Mouse (Mus musculus) neural tube, embryonic 13.5 days (tissue): Measurements from ENCODE around the gene Ptpru. TPM values are rescaled to one million over a fixed set of nuclear protein-coding genes. Genes with fewer than 3 reads are reported as not detected.

Experiments
- ATAC-seq: fragments of 200-750 bp; cut with Nextera tagmentation; 2 replicates; pipeline ENCODE4 v1.8.0; 2017; ENCODE audit warnings: low read depth, mild to moderate bottlenecking, moderate TSS enrichment, moderate library complexity
- H3K27ac ChIP-seq: fragments of 300-500 bp; sonication (generic); replicated peaks from 2 replicates; pipeline ENCODE4 v1.5.1; 2015; ENCODE audit warnings: moderate library complexity, mild to moderate bottlenecking, inconsistent platforms
- H3K27me3 ChIP-seq: fragments of 300-500 bp; sonication (generic); 2 replicates; pipeline ENCODE4 v1.6.1; 2015; ENCODE audit warnings: mild to moderate bottlenecking, inconsistent platforms
- H3K36me3 ChIP-seq: fragments of 300-500 bp; sonication (generic); 2 replicates; pipeline ENCODE4 v1.6.1; 2015; ENCODE audit warnings: mild to moderate bottlenecking, inconsistent platforms
- H3K4me1 ChIP-seq: fragments of 300-500 bp; sonication (generic); replicated peaks from 2 replicates; pipeline ENCODE4 v1.6.1; 2015; ENCODE audit warnings: inconsistent platforms
- H3K4me2 ChIP-seq: fragments of 300-500 bp; sonication (generic); 2 replicates; pipeline ENCODE4 v1.6.1; 2015; ENCODE audit warnings: inconsistent platforms, mild to moderate bottlenecking, moderate library complexity
- H3K4me3 ChIP-seq: fragments of 300-500 bp; sonication (generic); 2 replicates; pipeline ENCODE4 v1.5.1; 2015; ENCODE audit warnings: mild to moderate bottlenecking, inconsistent platforms
- H3K9ac ChIP-seq: fragments of 300-500 bp; sonication (generic); 2 replicates; pipeline ENCODE4 v1.6.1; 2015; ENCODE audit warnings: moderate library complexity, mild to moderate bottlenecking, inconsistent platforms
- H3K9me3 ChIP-seq: fragments of 300-500 bp; sonication (generic); 2 replicates; pipeline ENCODE4 v1.6.1; 2016; ENCODE audit warnings: inconsistent platforms
- WGBS: fragments of 180-500 bp; shearing (Covaris S2); methylation state at CpG from one replicate; pipeline ENCODE4 v1.1.7; 2015; 5-methylcytosine and 5-hydroxymethylcytosine counted together
- polyA plus RNA-seq: library from polyadenylated mRNA; unstranded; fragments of >200 nt; fragmentation: Nextera tagmentation; extraction: Ambion mirVana; gene quantifications from 2 replicates; pipeline ENCODE4 v1.2.1, GENCODE M21; 2015

The Ptpru gene
- 9.9 and 10.8 TPM in 2 replicates for polyA plus RNA-seq

GRCm38 (mm10) chr4:131837872-131838524 is at the start of gene Ptpru:
Ptpru (minus strand) TSS chr4:131838288.
- 0 out of 2 replicates have a peak within 1 kb of the TSS, but pooled peaks have one; percentile 13 for H3K27ac ChIP-seq
- peaks cover 29% of the 10 kb centered on the region for H3K4me1 ChIP-seq
- H3K9me3 ChIP-seq, result no peaks in the 10 kb centered on the region
- peak within 1 kb of the TSS; percentile 53 for H3K4me3 ChIP-seq
- under 1% methylated on average over 72 of the region's 72 CpGs for WGBS
- peaks cover 81% of the 10 kb centered on the region for H3K27me3 ChIP-seq
- H3K4me2 ChIP-seq, result peak within 1 kb of the TSS; percentile 89
- H3K36me3 ChIP-seq, result no peaks in the 10 kb centered on the region
- ATAC-seq, result peak; percentile 82
- H3K9ac ChIP-seq, result peak within 1 kb of the TSS; percentile 75

DNA sequence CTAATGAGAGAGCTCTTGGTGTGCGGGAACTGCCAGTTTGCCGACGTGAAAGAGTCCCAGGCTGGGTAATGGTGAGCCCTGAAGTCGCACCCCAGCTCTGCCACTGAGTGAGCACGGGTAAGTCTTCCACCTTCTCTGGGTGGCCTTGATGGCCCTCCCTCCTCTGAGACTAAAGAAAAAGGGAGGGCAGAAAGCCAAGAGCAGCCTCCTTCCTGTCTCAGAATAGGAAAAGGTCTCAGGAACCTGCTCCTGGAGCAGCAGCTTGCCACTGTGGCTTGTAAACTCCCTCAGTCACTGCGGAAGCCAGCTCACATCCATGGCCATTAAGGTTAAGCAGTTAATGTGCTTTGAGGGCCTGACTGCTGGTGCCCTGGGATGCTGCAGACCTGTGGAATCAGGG is 47.3 kb upstream of the Ptpru start:
- Histone ChIP-seq H3K9ac (no peak overlapping the region), H3K4me2 (no peak overlapping the region), H3K9me3 (no peaks in the 10 kb centered on the region), H3K27ac (no peak overlapping the region), H3K27me3 (no peaks in the 10 kb centered on the region), H3K4me1 (peaks cover 56% of the 10 kb centered on the region), H3K36me3 (peaks cover 22% of the 10 kb centered on the region), H3K4me3 (no peak overlapping the region)
- ATAC-seq, result no peak
- WGBS, result 83% methylated on average over 6 of the region's 6 CpGs

DNA sequence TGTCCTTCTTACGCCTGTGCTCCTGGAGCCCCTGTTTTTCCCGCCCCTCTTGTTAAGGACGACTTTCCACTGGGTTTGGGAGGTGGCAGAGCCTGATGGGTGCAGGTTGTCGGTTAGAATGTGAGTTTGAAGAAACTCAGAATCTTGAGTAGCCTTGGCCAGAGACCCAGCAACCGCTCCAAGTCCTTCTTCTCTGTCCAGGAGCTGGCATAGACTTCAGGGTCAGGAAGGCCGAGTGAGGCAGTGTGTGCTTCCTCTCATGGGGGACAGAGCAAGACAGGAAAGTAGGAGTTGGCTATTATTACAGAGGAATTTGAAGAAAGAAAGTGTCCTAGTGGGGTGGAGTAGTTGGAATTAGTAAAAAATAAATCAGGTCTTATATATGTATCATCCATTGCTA is 45.5 kb upstream of the Ptpru start:
- no peaks in the 10 kb centered on the region for H3K9me3 ChIP-seq
- H3K4me3 ChIP-seq, result no peak overlapping the region
- no peak overlapping the region for H3K4me2 ChIP-seq
- no peak overlapping the region for H3K9ac ChIP-seq
- 78% methylated on average over 6 of the region's 6 CpGs for WGBS
- H3K36me3 ChIP-seq, result peaks cover 22% of the 10 kb centered on the region
- H3K27me3 ChIP-seq, result no peaks in the 10 kb centered on the region
- H3K27ac ChIP-seq, result no peak overlapping the region
- ATAC-seq, result no peak
- peaks cover 54% of the 10 kb centered on the region for H3K4me1 ChIP-seq

GRCm38 (mm10) chr4:131881306-131881705 is 43.2 kb upstream of the Ptpru start:
- Histone ChIP-seq H3K4me2 (no peak overlapping the region), H3K36me3 (peaks cover 14% of the 10 kb centered on the region), H3K9ac (no peak overlapping the region), H3K27me3 (no peaks in the 10 kb centered on the region), H3K9me3 (no peaks in the 10 kb centered on the region), H3K4me1 (peaks cover 71% of the 10 kb centered on the region), H3K27ac (no peak overlapping the region), H3K4me3 (no peak overlapping the region)
- 90% methylated on average over 7 of the region's 7 CpGs for WGBS
- no peak for ATAC-seq

DNA sequence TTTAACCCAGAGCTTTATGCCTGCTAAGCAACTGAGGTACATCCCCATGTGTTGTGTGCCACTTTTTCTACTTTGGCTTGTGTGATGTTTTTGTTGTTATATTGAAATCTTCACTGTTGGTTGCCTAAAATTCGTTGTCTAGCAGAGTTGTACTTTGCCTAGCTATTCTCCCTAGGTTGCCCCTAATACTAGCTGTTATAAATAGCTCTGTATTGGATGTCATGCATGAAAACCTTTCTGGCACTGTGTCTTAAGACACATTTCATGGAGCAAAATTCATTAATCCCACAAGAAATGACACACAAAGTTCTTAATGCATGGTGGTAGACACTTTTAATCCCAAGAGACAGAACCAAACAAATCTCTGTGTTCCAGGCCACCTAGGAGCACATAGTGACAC is 41.6 kb upstream of the Ptpru start:
- ATAC-seq, result no peak
- Histone ChIP-seq H3K27ac (no peak overlapping the region), H3K9ac (no peak overlapping the region), H3K4me3 (no peak overlapping the region), H3K36me3 (no peaks in the 10 kb centered on the region), H3K9me3 (no peaks in the 10 kb centered on the region), H3K4me2 (no peak overlapping the region), H3K27me3 (no peaks in the 10 kb centered on the region), H3K4me1 (peaks cover 77% of the 10 kb centered on the region)
- 90% methylated on average over 1 of the region's 1 CpGs for WGBS

DNA sequence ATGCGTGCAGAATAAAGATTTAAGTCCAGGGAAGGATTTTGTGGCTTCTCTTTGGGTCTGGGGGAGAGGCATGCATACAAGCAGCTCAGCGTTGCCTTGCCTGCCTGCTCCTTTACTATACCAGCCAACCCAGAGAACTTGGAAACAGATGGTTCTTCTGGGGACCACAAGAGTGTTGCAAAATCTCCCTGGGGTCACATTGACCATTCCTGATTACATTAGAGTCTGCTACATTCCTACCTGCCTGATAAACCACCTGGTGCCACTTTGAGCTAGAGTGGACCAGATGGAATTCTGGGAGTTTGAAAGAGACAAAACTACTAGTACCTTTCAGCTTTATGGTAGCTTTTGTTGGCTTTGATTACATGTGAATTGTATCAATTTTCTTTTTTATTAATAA is 38.7 kb upstream of the Ptpru start:
- Histone ChIP-seq H3K9ac (0 out of 2 replicates have a peak overlapping the region, but pooled peaks have one; percentile 3), H3K27ac (no peak overlapping the region), H3K36me3 (no peaks in the 10 kb centered on the region), H3K4me2 (peak overlapping the region; percentile 99), H3K4me3 (no peak overlapping the region; the same call in 1 of the 2 replicates), H3K4me1 (peaks cover 72% of the 10 kb centered on the region), H3K27me3 (no peaks in the 10 kb centered on the region), H3K9me3 (no peaks in the 10 kb centered on the region)
- no peak for ATAC-seq
- WGBS, result 67% methylated on average over 2 of the region's 2 CpGs

- peak overlapping the region; percentile 96 for H3K4me3 ChIP-seq
- H3K36me3 ChIP-seq, result no peaks in the 10 kb centered on the region
- WGBS, result 46% methylated on average over 3 of the region's 3 CpGs
- ATAC-seq, result no peak
- H3K4me1 ChIP-seq, result peaks cover 59% of the 10 kb centered on the region
- H3K27me3 ChIP-seq, result no peaks in the 10 kb centered on the region
- peak overlapping the region; percentile 100 for H3K9ac ChIP-seq
- H3K27ac ChIP-seq, result no peak overlapping the region
- peak overlapping the region; percentile 99 for H3K4me2 ChIP-seq
- no peaks in the 10 kb centered on the region for H3K9me3 ChIP-seq
These were observed 37.2 kb upstream of the Ptpru start for GRCm38 (mm10) chr4:131875242-131875641.

- H3K9me3 ChIP-seq, result no peaks in the 10 kb centered on the region
- peak overlapping the region; percentile 99 for H3K4me2 ChIP-seq
- 4% methylated on average over 11 of the region's 11 CpGs for WGBS
- peak overlapping the region; percentile 100 for H3K9ac ChIP-seq
- ATAC-seq, result no peak
- peaks cover 52% of the 10 kb centered on the region for H3K4me1 ChIP-seq
- peak overlapping the region; percentile 96 for H3K4me3 ChIP-seq
- H3K27ac ChIP-seq, result peak overlapping the region; percentile 100
- H3K36me3 ChIP-seq, result no peaks in the 10 kb centered on the region
- no peaks in the 10 kb centered on the region for H3K27me3 ChIP-seq
These were observed 36.5 kb upstream of the Ptpru start for GRCm38 (mm10) chr4:131874567-131874966.

- Histone ChIP-seq H3K27me3 (no peaks in the 10 kb centered on the region), H3K4me3 (peak overlapping the region; percentile 96), H3K4me1 (peaks cover 48% of the 10 kb centered on the region), H3K27ac (peak overlapping the region; percentile 100), H3K4me2 (peak overlapping the region; percentile 99), H3K36me3 (no peaks in the 10 kb centered on the region), H3K9ac (peak overlapping the region; percentile 100), H3K9me3 (no peaks in the 10 kb centered on the region)
- no peak for ATAC-seq
- WGBS, result under 1% methylated on average over 20 of the region's 20 CpGs
These were observed 36.1 kb upstream of the Ptpru start for GRCm38 (mm10) chr4:131874169-131874536.

GRCm38 (mm10) chr4:131873293-131874168 is 35.4 kb upstream of the Ptpru start, which contains the start of gene Srsf4:
Srsf4 (plus strand) TSS chr4:131873617.
- H3K36me3 ChIP-seq, result no peaks in the 10 kb centered on the region
- peak within 1 kb of the TSS; percentile 100 for H3K27ac ChIP-seq
- H3K4me1 ChIP-seq, result peaks cover 46% of the 10 kb centered on the region
- whole genome bisulfite sequencing, result under 1% methylated on average over 94 of the region's 116 CpGs
- no peaks in the 10 kb centered on the region for H3K27me3 ChIP-seq
- ATAC-seq, result peak; percentile 97
- peak within 1 kb of the TSS; percentile 99 for H3K4me2 ChIP-seq
- no peaks in the 10 kb centered on the region for H3K9me3 ChIP-seq
- H3K9ac ChIP-seq, result peak within 1 kb of the TSS; percentile 100
- peak within 1 kb of the TSS; percentile 96 for H3K4me3 ChIP-seq

DNA sequence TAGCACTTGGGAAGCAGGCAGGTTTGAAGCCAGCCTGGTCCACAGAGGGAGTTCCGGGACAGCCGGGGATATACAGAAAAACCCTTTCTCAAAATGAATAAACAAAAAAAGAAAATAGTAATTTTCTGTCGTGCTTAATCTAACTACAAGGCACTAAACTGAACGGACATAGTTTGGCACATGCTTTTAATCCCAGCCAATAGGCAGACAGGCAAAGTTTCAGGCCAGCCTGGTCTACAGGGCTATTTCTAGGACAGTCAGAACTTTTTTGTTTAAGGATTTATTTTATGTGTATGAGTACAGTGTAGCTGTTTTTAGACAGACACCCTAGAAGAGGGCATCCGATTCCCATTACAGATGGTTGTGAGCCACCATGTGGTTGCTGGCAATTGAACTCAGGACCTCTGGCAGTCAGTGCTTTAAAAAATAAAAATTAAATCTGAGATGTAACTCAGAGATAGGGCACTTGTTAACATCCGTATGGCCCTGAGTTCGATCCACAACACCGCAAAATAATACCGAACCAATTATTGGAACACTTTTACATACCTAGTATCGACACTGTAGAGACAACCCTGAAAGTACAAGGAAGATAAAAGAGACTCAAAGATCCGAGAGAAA is 34.7 kb upstream of the Ptpru start:
- peak overlapping the region; percentile 100 for H3K27ac ChIP-seq
- no peaks in the 10 kb centered on the region for H3K9me3 ChIP-seq
- peak; percentile 17 for ATAC-seq
- H3K4me1 ChIP-seq, result peaks cover 39% of the 10 kb centered on the region
- H3K4me2 ChIP-seq, result peak overlapping the region; percentile 71
- peaks cover 6% of the 10 kb centered on the region; the same call in 1 of the 2 replicates for H3K36me3 ChIP-seq
- peak overlapping the region; percentile 96 for H3K4me3 ChIP-seq
- no peaks in the 10 kb centered on the region for H3K27me3 ChIP-seq
- H3K9ac ChIP-seq, result peak overlapping the region; percentile 83
- WGBS, result 11% methylated on average over 11 of the region's 11 CpGs

DNA sequence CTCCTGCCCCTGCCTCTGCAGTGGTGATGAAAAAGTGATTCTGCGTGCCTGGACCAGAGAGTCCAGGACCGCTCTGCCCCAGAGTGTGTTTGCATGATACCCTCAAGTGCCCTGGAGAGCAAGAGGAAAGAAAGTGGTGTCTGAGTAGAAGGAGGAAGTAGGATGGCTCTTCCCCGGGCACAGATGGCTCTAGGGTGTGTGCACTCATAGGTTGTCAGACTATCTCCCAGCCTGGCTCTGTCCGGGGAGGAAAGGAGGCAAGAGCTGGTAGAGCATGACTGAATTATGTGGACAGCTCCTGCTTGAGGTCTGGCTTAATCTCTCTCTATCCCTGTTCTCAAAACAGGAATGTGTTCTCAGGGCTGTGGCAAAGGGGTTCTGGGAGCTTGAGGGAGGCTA is 23.3 kb upstream of the Ptpru start:
- Histone ChIP-seq H3K36me3 (peaks cover 54% of the 10 kb centered on the region), H3K27me3 (no peaks in the 10 kb centered on the region), H3K4me2 (no peak overlapping the region), H3K4me1 (no peaks in the 10 kb centered on the region), H3K4me3 (no peak overlapping the region), H3K27ac (no peak overlapping the region), H3K9me3 (no peaks in the 10 kb centered on the region), H3K9ac (no peak overlapping the region)
- no peak for ATAC-seq
- WGBS, result 85% methylated on average over 4 of the region's 4 CpGs
